Mouse (Mus musculus) NIH3T3 (cell line): Measurements from ENCODE around the gene Lclat1.
"Not testable (repeated sequence)": the region's sequence is repeated elsewhere in the genome, so short reads cannot be mapped to it uniquely, and the experiment has no call there.

Experiments used
- DNase-seq: peaks from one replicate; pipeline ENCODE4 v3.0.0-alpha.2; 2012; ENCODE audit warnings: low read depth

Lclat1 gene

GRCm38 (mm10) chr17:73241085-73241848 lies 133.5 kb downstream of the Lclat1 start:
- DNase-seq: no peak

- DNase-seq: no peak
These were observed 135.9 kb downstream of the Lclat1 start for GRCm38 (mm10) chr17:73243676-73244075.

- DNase-seq: no peak
These were observed 136.8 kb downstream of the Lclat1 start for GRCm38 (mm10) chr17:73244596-73244995.

DNA sequence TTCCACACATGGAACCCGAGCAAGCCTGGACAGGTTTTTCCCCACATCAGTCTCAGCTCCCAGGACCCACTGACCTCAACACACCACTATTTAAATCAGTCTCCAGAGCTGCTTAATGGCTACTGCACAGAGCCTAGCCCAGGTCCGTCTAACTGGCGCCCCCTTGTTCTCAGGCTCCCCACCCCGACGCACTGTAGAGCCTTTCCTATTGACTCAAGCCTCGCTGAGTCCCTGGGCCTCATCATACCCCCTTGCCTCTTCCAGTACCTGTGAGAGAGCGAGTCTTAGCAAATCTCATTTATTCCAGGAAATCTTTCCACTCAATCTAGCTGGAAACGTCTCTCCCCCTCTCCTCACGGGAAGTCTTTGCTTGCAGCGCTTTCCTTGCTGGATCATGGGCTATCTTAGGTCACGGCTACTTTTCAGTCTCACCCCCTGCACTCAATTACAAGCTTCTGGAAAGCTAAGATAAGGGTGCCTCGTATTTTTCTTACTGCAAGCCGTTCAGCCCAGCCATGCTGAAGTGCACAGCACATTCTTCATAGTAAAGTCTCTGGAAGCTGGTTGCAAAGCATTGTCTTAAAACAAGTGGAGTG lies 137.4 kb downstream of the Lclat1 start:
- no peak for DNase-seq

DNA sequence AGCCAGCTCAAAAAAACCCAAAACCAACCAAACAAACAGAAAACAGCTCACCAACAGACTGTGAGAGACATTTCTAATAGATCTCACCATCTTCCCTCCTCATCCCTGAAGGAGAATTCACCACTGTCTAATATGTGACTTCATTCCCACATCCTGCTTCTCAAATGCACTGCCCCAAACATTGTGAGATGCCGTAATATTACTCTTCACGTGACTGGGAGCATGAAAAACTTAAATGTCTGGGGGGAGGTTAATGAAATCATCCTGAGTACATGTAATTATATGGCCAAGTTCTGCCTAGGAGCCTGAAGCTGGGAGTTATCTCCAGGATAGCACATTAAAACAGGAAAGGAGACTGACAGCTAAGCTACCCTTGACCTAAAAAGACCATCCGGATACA lies 138.3 kb downstream of the Lclat1 start:
- DNase-seq: peak; percentile 59

- no peak for DNase-seq
These were observed 139.1 kb downstream of the Lclat1 start for GRCm38 (mm10) chr17:73246926-73247325.

GRCm38 (mm10) chr17:73247758-73248157 lies 140.0 kb downstream of the Lclat1 start:
- no peak for DNase-seq

GRCm38 (mm10) chr17:73250488-73251141 lies 142.8 kb downstream of the Lclat1 start:
- peak; percentile 70 for DNase-seq

GRCm38 (mm10) chr17:73251142-73251502 lies 143.3 kb downstream of the Lclat1 start:
- peak; percentile 91 for DNase-seq

GRCm38 (mm10) chr17:73251812-73252608 lies 144.2 kb downstream of the Lclat1 start:
- peak; percentile 70 for DNase-seq

GRCm38 (mm10) chr17:73253291-73253969 lies 145.6 kb downstream of the Lclat1 start:
- DNase-seq: peak; percentile 89

GRCm38 (mm10) chr17:73255801-73256200 lies 148.0 kb downstream of the Lclat1 start:
- no peak for DNase-seq

DNA sequence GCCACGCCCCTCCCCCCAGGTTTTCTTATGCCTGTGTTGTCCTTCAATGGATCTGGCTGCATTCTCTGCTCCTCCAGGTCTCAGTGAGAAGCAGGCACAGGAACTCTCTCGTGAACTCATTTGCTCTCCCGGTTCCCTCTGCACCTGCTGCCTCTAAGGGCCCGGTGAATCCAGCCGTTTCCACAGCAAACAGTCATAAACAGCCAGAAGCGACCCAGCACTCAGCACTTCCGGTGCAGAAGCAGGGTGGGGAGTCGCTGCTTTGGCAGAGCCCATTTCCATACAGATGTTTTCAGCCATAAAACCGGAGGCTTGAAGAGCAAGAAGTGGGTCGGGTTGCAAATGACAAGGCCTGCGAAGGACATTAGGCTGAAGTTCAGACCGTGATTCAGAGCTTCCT lies 150.8 kb downstream of the Lclat1 start:
- DNase-seq: peak; percentile 49

DNA sequence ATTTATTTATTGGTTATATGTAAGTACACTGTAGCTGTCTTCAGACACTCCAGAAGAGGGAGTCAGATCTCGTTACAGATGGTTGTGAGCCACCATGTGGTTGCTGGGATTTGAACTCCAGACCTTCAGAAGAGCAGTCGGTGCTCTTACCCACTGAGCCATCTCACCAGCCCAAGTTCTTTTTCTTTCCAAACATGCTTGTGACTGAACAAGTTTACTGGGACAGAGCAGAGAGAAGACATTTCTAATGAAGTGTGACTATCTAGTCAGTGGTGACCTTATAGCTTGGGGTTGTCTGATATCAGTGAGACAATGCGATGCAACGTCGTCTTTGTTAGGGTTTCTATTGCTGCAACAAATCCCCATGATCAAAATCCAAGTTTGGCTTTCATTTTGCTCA lies 151.5 kb downstream of the Lclat1 start:
- DNase-seq: not testable (repeated sequence)

- DNase-seq: no peak
These were observed 154.8 kb downstream of the Lclat1 start for GRCm38 (mm10) chr17:73262558-73262957.

DNA sequence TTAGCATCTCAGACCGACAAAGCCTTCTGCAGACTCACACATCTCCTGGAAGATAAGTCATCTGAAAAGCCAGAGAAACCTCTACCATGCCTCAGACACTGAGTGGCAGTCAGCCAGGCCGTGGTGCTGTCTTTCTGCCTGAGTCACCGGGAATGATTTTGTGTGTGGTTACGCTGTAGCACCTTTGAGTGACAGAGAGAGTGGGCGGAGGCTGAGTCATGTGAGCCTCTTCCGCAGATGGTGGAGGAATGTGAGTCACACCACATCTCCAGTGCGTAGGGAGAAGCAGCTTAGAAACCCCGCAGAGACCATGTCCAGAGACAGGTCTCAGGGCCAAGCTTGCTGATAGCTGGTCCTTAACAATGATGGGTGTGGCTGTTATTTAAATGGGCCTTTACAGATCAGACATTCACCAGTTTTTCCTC lies 155.3 kb downstream of the Lclat1 start:
- peak; percentile 99 for DNase-seq

DNA sequence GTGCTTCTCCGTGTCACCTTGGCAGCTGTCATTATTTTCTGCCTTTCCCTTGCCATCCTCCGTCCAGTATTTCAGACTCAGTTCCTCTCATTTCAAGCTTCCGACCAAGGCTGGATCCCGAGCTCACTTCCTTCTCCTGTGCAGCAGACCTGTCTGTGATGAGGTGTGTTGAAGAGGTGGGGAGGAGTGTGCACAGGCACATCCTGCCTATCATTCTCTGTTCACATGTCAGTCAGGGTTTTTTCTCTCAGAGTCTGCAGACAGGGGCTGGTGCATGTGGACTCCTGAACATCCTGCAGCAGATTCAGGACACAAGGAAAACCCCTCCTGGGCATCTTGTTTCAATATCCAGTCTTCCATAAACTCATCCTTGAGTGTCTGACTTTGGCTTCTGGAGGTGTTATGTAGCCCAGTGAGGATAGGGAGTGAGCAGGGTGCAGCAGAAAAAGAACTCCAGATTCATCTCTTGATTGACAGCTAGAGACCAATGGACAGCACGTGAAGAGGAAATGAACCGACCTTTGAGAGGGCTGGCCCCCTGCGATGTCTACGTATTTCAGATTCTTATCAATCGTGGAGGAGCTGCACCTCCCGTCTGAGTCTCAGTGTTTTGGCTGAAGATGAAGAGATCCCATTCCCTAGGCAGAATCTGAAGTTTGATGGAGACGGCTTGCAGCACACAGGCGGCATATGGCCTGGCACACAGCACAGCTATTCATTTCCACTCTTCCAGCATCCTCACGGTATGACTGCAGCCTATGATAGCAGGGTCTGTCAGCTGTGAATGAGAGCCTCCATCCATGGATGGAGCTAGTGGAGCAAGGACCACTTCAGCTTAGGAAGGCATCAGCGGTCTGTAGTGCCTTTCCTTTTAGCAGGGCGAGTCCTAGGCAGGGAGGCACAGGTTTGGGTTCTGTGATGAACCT lies 163.3 kb downstream of the Lclat1 start:
- no peak for DNase-seq

DNA sequence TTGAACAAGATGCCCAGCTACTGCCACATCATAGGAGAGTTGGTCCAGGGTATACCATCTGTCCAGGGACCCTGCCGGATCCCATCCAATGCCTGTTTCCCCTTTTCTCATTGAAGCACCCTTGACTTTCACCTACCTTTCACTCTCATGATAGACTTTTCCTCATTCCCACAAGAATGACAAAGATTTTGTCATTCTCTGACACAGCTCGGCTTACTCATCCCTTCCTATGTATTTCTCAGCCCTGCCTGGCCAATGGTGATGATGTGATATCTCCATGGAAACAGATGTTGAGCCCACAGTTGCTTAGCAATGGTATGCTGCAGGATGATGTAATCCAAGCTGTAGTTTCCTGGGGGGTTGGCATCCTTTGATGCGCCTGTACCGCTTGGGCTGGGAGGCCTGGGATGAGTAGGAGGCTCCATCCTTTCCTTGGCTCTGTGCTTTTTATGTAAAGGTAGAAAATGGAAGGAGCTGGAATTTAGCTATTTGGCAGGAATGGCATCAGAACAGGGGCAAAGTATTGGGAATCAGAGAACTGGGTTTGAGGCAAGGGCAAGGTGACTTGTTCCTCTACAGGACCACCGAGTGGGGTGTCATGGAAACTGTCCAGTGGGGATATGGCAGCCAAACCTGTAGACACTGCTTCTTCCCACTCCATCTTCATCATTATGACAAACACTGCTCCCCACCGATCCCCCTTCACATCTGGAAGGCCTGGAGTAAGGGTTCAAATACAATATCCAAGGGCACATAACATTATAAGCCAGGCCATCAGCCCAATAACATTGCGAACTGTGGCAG lies 164.2 kb downstream of the Lclat1 start:
- DNase-seq: peak; percentile 72

GRCm38 (mm10) chr17:73273809-73274208 lies 166.0 kb downstream of the Lclat1 start:
- no peak for DNase-seq

DNA sequence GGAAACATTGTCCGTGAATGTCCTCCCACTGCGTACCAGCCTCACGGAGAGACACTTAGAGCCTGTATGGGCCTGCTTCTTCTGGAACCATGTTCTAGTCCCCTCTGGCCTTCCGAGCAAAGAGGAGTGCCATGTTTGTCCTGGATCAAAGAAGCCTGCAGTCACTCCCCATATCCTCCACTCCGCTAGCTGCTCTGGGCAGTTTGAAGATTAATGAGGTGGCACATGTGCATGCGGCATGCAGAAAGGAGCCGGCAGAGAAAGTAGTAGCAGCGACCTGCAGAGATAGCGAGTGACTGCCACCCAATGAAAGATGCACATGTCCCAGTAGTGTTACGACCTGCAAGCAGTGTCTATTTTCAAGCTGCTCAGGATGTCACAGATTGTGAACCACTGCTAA lies 167.3 kb downstream of the Lclat1 start:
- no peak for DNase-seq
